Mouse (Mus musculus): ENCODE results near the gene Hmgcs2. TPM values are rescaled to one million over a fixed set of nuclear protein-coding genes. Genes with fewer than 3 reads are reported as not detected.

Gene Hmgcs2
- polyA plus RNA-seq, 1 experiment from 2014 or later = 7.2 TPM

GRCm38 (mm10) chr3:98313294-98314155, 33.3 kb downstream of the Hmgcs2 start:
- H3K4me3 ChIP-seq (ENCODE audit: low read depth, low read length) = no peak overlapping the region
- no peak for ATAC-seq (ENCODE audit: low read depth)
- H3K36me3 ChIP-seq (ENCODE audit: control insufficient read depth, insufficient read depth, low read length) = peaks cover 39% of the 10 kb centered on the region
- H3K9me3 ChIP-seq (ENCODE audit: control insufficient read depth, low read length) = no peaks in the 10 kb centered on the region
- no peak overlapping the region for H3K9ac ChIP-seq (ENCODE audit: low read depth, low read length)
- WGBS = 82% methylated on average over 9 of the region's 9 CpGs
- no peak for DNase-seq (ENCODE audit: low spot score)
- no peak overlapping the region for H3K4me2 ChIP-seq (ENCODE audit: low read depth, low read length)
- H3K27ac ChIP-seq (replicated peaks; ENCODE audit: low read depth, low read length) = no peak overlapping the region
- H3K4me1 ChIP-seq (ENCODE audit: control insufficient read depth, insufficient read depth, low read length) = peaks cover 12% of the 10 kb centered on the region
- no peaks in the 10 kb centered on the region for H3K27me3 ChIP-seq (replicated peaks; ENCODE audit: control insufficient read depth, insufficient read depth, low read length)

- Histone ChIP-seq H3K9ac (ENCODE audit: low read depth, low read length) (no peak overlapping the region), H3K4me2 (ENCODE audit: low read depth, low read length) (no peak overlapping the region), H3K4me1 (ENCODE audit: control insufficient read depth, insufficient read depth, low read length) (peaks cover 12% of the 10 kb centered on the region), H3K9me3 (ENCODE audit: control insufficient read depth, low read length) (no peaks in the 10 kb centered on the region), H3K27me3 (replicated peaks; ENCODE audit: control insufficient read depth, insufficient read depth, low read length) (no peaks in the 10 kb centered on the region), H3K36me3 (ENCODE audit: control insufficient read depth, insufficient read depth, low read length) (peaks cover 45% of the 10 kb centered on the region), H3K27ac (replicated peaks; ENCODE audit: low read depth, low read length) (no peak overlapping the region), H3K4me3 (ENCODE audit: low read depth, low read length) (no peak overlapping the region)
- ATAC-seq (ENCODE audit: low read depth) = no peak
- 74% methylated on average over 2 of the region's 2 CpGs for WGBS
- DNase-seq (ENCODE audit: low spot score) = no peak
Measured at GRCm38 (mm10) chr3:98315181-98315580, 34.9 kb downstream of the Hmgcs2 start.

- Histone ChIP-seq H3K9ac (ENCODE audit: low read depth, low read length) (no peak overlapping the region), H3K27me3 (replicated peaks; ENCODE audit: control insufficient read depth, insufficient read depth, low read length) (no peaks in the 10 kb centered on the region), H3K4me3 (ENCODE audit: low read depth, low read length) (no peak overlapping the region), H3K4me2 (ENCODE audit: low read depth, low read length) (no peak overlapping the region), H3K27ac (replicated peaks; ENCODE audit: low read depth, low read length) (peak overlapping the region; percentile 39; the same call in 1 of the 2 replicates), H3K9me3 (ENCODE audit: control insufficient read depth, low read length) (no peaks in the 10 kb centered on the region), H3K4me1 (ENCODE audit: control insufficient read depth, insufficient read depth, low read length) (peaks cover 12% of the 10 kb centered on the region), H3K36me3 (ENCODE audit: control insufficient read depth, insufficient read depth, low read length) (peaks cover 62% of the 10 kb centered on the region)
- 17% methylated on average over 3 of the region's 3 CpGs for WGBS
- ATAC-seq (ENCODE audit: low read depth) = peak; percentile 68
- DNase-seq (ENCODE audit: low spot score) = peak; percentile 86
Measured at GRCm38 (mm10) chr3:98317143-98317542, 36.9 kb downstream of the Hmgcs2 start.

GRCm38 (mm10) chr3:98319190-98319589, 39.0 kb downstream of the Hmgcs2 start:
- ATAC-seq (ENCODE audit: low read depth) = peak; percentile 41; the same call in 1 of the 2 replicates
- 71% methylated on average over 2 of the region's 2 CpGs for WGBS
- H3K27ac ChIP-seq (replicated peaks; ENCODE audit: low read depth, low read length) = no peak overlapping the region
- no peak overlapping the region for H3K4me2 ChIP-seq (ENCODE audit: low read depth, low read length)
- peak; percentile 46 for DNase-seq (ENCODE audit: low spot score)
- no peaks in the 10 kb centered on the region for H3K27me3 ChIP-seq (replicated peaks; ENCODE audit: control insufficient read depth, insufficient read depth, low read length)
- H3K9me3 ChIP-seq (ENCODE audit: control insufficient read depth, low read length) = no peaks in the 10 kb centered on the region
- no peak overlapping the region for H3K4me3 ChIP-seq (ENCODE audit: low read depth, low read length)
- peaks cover 74% of the 10 kb centered on the region for H3K36me3 ChIP-seq (ENCODE audit: control insufficient read depth, insufficient read depth, low read length)
- H3K4me1 ChIP-seq (ENCODE audit: control insufficient read depth, insufficient read depth, low read length) = peaks cover 12% of the 10 kb centered on the region
- no peak overlapping the region for H3K9ac ChIP-seq (ENCODE audit: low read depth, low read length)

- DNase-seq (ENCODE audit: low spot score) = no peak
- Histone ChIP-seq H3K4me1 (ENCODE audit: control insufficient read depth, insufficient read depth, low read length) (peaks cover 8% of the 10 kb centered on the region), H3K4me2 (ENCODE audit: low read depth, low read length) (no peak overlapping the region), H3K4me3 (ENCODE audit: low read depth, low read length) (no peak overlapping the region), H3K9me3 (ENCODE audit: control insufficient read depth, low read length) (no peaks in the 10 kb centered on the region), H3K27ac (replicated peaks; ENCODE audit: low read depth, low read length) (no peak overlapping the region), H3K36me3 (ENCODE audit: control insufficient read depth, insufficient read depth, low read length) (peaks cover 80% of the 10 kb centered on the region), H3K9ac (ENCODE audit: low read depth, low read length) (no peak overlapping the region), H3K27me3 (replicated peaks; ENCODE audit: control insufficient read depth, insufficient read depth, low read length) (no peaks in the 10 kb centered on the region)
- ATAC-seq (ENCODE audit: low read depth) = no peak
- WGBS = 91% methylated on average over 5 of the region's 5 CpGs
Measured at GRCm38 (mm10) chr3:98322209-98322608, 42.0 kb downstream of the Hmgcs2 start.

- Histone ChIP-seq H3K4me3 (ENCODE audit: low read depth, low read length) (no peak overlapping the region), H3K4me1 (ENCODE audit: control insufficient read depth, insufficient read depth, low read length) (no peaks in the 10 kb centered on the region), H3K27me3 (replicated peaks; ENCODE audit: control insufficient read depth, insufficient read depth, low read length) (no peaks in the 10 kb centered on the region), H3K4me2 (ENCODE audit: low read depth, low read length) (no peak overlapping the region), H3K9me3 (ENCODE audit: control insufficient read depth, low read length) (no peaks in the 10 kb centered on the region), H3K36me3 (ENCODE audit: control insufficient read depth, insufficient read depth, low read length) (peaks cover 89% of the 10 kb centered on the region), H3K27ac (replicated peaks; ENCODE audit: low read depth, low read length) (no peak overlapping the region), H3K9ac (ENCODE audit: low read depth, low read length) (no peak overlapping the region)
- WGBS = 44% methylated on average over 9 of the region's 9 CpGs
- ATAC-seq (ENCODE audit: low read depth) = no peak
- DNase-seq (ENCODE audit: low spot score) = no peak
Measured at GRCm38 (mm10) chr3:98324235-98324634, 44.0 kb downstream of the Hmgcs2 start.

GRCm38 (mm10) chr3:98334010-98334409, 53.8 kb downstream of the Hmgcs2 start:
- DNase-seq (ENCODE audit: low spot score) (no peak), ATAC-seq (ENCODE audit: low read depth) (no peak)
- no peak overlapping the region for H3K4me3 ChIP-seq (ENCODE audit: low read depth, low read length)
- H3K27ac ChIP-seq (replicated peaks; ENCODE audit: low read depth, low read length) = no peak overlapping the region
- peaks cover 53% of the 10 kb centered on the region for H3K36me3 ChIP-seq (ENCODE audit: control insufficient read depth, insufficient read depth, low read length)
- no peaks in the 10 kb centered on the region for H3K27me3 ChIP-seq (replicated peaks; ENCODE audit: control insufficient read depth, insufficient read depth, low read length)
- 80% methylated on average over 2 of the region's 2 CpGs for WGBS
- no peak overlapping the region for H3K4me2 ChIP-seq (ENCODE audit: low read depth, low read length)
- peaks cover 30% of the 10 kb centered on the region for H3K4me1 ChIP-seq (ENCODE audit: control insufficient read depth, insufficient read depth, low read length)
- no peak overlapping the region for H3K9ac ChIP-seq (ENCODE audit: low read depth, low read length)
- H3K9me3 ChIP-seq (ENCODE audit: control insufficient read depth, low read length) = no peaks in the 10 kb centered on the region

- H3K27me3 ChIP-seq (replicated peaks; ENCODE audit: control insufficient read depth, insufficient read depth, low read length) = no peaks in the 10 kb centered on the region
- H3K27ac ChIP-seq (replicated peaks; ENCODE audit: low read depth, low read length) = no peak overlapping the region
- H3K36me3 ChIP-seq (ENCODE audit: control insufficient read depth, insufficient read depth, low read length) = peaks cover 41% of the 10 kb centered on the region
- H3K4me3 ChIP-seq (ENCODE audit: low read depth, low read length) = no peak overlapping the region
- DNase-seq (ENCODE audit: low spot score) (no peak), ATAC-seq (ENCODE audit: low read depth) (no peak)
- H3K9me3 ChIP-seq (ENCODE audit: control insufficient read depth, low read length) = no peaks in the 10 kb centered on the region
- peaks cover 30% of the 10 kb centered on the region for H3K4me1 ChIP-seq (ENCODE audit: control insufficient read depth, insufficient read depth, low read length)
- H3K4me2 ChIP-seq (ENCODE audit: low read depth, low read length) = no peak overlapping the region
- no peak overlapping the region for H3K9ac ChIP-seq (ENCODE audit: low read depth, low read length)
Measured at GRCm38 (mm10) chr3:98335331-98335730, 55.1 kb downstream of the Hmgcs2 start.

GRCm38 (mm10) chr3:98335886-98336285, 55.7 kb downstream of the Hmgcs2 start:
- 66% methylated on average over 7 of the region's 7 CpGs for WGBS
- H3K27ac ChIP-seq (replicated peaks; ENCODE audit: low read depth, low read length) = no peak overlapping the region
- no peak for ATAC-seq (ENCODE audit: low read depth)

More at GRCm38 (mm10) chr3:98335886-98336285, 55.7 kb downstream of the Hmgcs2 start:
- Histone ChIP-seq H3K4me1 (ENCODE audit: control insufficient read depth, insufficient read depth, low read length) (peaks cover 30% of the 10 kb centered on the region), H3K36me3 (ENCODE audit: control insufficient read depth, insufficient read depth, low read length) (peaks cover 37% of the 10 kb centered on the region), H3K4me3 (ENCODE audit: low read depth, low read length) (no peak overlapping the region), H3K4me2 (ENCODE audit: low read depth, low read length) (peak overlapping the region; percentile 19; the same call in 1 of the 2 replicates), H3K27me3 (replicated peaks; ENCODE audit: control insufficient read depth, insufficient read depth, low read length) (no peaks in the 10 kb centered on the region), H3K9ac (ENCODE audit: low read depth, low read length) (no peak overlapping the region), H3K9me3 (ENCODE audit: control insufficient read depth, low read length) (no peaks in the 10 kb centered on the region)
- DNase-seq (ENCODE audit: low spot score) = no peak
